Mouse (Mus musculus) liver, adult 2 months (tissue): ENCODE measurements around the gene Ovol2.

ENCODE experiments used
- CTCF ChIP-seq: fragments of 200-500 bp; IDR thresholded peaks from 2 replicates; pipeline ENCODE4 v1.5.1; 2011; ENCODE audit warnings: low read depth, low read length, control low read depth
- POLR2A ChIP-seq: fragments of 200-500 bp; IDR thresholded peaks from 2 replicates; pipeline ENCODE4 v1.6.1; 2011; ENCODE audit warnings: low read length, control low read depth; ENCODE audit not compliant: insufficient read depth; ENCODE audit errors: extremely low read depth

GRCm38 (mm10) chr2:144264398-144265119 is 67.4 kb downstream of the Ovol2 start:
- no peak for TF ChIP-seq CTCF
- no peak for TF ChIP-seq POLR2A
